Mouse (Mus musculus) liver, embryonic 14.5 days (tissue): Measurements from ENCODE around the gene Pdcl2. TPM values are rescaled to one million over a fixed set of nuclear protein-coding genes. Genes with fewer than 3 reads are reported as not detected.

Experiments used
- ATAC-seq: fragments of 200-750 bp; cut with Nextera tagmentation; 2 replicates; pipeline ENCODE4 v1.8.0; 2017; ENCODE audit warnings: moderate number of reproducible peaks, mild to moderate bottlenecking, moderate library complexity; ENCODE audit not compliant: insufficient read depth
- DNase-seq, 3 experiments: peaks; one replicate each; pipeline ENCODE4 v3.0.0-alpha.2; 2012 to 2013; ENCODE audit warnings: low read depth in 3 of 3, low spot score in 3 of 3
- H3K27ac ChIP-seq: fragments of 300-500 bp; sonication (generic); 2 replicates; pipeline ENCODE4 v1.5.1; 2014; ENCODE audit warnings: moderate library complexity, mild to moderate bottlenecking, control low read depth, inconsistent platforms
- H3K27me3 ChIP-seq: fragments of 300-500 bp; sonication (generic); 2 replicates; pipeline ENCODE4 v1.6.1; 2014; ENCODE audit warnings: mild to moderate bottlenecking, low read length, moderate library complexity; ENCODE audit not compliant: control insufficient read depth, insufficient read depth
- H3K36me3 ChIP-seq: fragments of 300-500 bp; sonication (generic); replicated peaks from 2 replicates; pipeline ENCODE4 v1.6.1; 2014; ENCODE audit warnings: low read depth; ENCODE audit not compliant: control insufficient read depth, insufficient read depth
- H3K4me1 ChIP-seq, 2 experiments: fragments of 200-500 bp in 1 of 2; fragments of 300-500 bp in 1 of 2; sonication (generic) in 1 of 2; replicated peaks; 2 replicates each; pipeline ENCODE4 v1.6.1; 2012 to 2014; ENCODE audit warnings: antibody characterized with exemption in 1 of 2, inconsistent platforms in 1 of 2, low read length in 1 of 2; ENCODE audit not compliant: control insufficient read depth in 2 of 2, insufficient read depth in 2 of 2
- H3K4me2 ChIP-seq: fragments of 300-500 bp; sonication (generic); 2 replicates; pipeline ENCODE4 v1.6.1; 2014; ENCODE audit warnings: low read depth, mild to moderate bottlenecking, control low read depth, moderate library complexity
- H3K4me3 ChIP-seq, 2 experiments: fragments of 200-500 bp in 1 of 2; fragments of 300-500 bp in 1 of 2; sonication (generic) in 1 of 2; 2 replicates each; pipeline ENCODE4 v1.5.1; 2012 to 2014; ENCODE audit warnings: low read depth in 2 of 2, low read length in 2 of 2, mild to moderate bottlenecking in 2 of 2, control low read depth in 1 of 2, inconsistent platforms in 1 of 2, moderate library complexity in 1 of 2; ENCODE audit not compliant: insufficient read depth in 1 of 2
- H3K9ac ChIP-seq: fragments of 300-500 bp; sonication (generic); replicated peaks from 2 replicates; pipeline ENCODE4 v1.6.1; 2014; ENCODE audit warnings: mild to moderate bottlenecking, control low read depth, moderate library complexity
- H3K9me3 ChIP-seq: fragments of 300-500 bp; sonication (generic); 2 replicates; pipeline ENCODE4 v1.6.1; 2016; ENCODE audit warnings: low read length, mixed read lengths; ENCODE audit not compliant: control insufficient read depth
- CTCF ChIP-seq: IDR thresholded peaks from 2 replicates; pipeline ENCODE4 v1.5.1; 2016; ENCODE audit warnings: antibody characterized with exemption, low read depth, control low read depth
- EP300 ChIP-seq: IDR thresholded peaks from 2 replicates; pipeline ENCODE4 v1.6.1; 2016; ENCODE audit warnings: antibody characterized with exemption, low read depth
- WGBS: fragments of 180-500 bp; shearing (Covaris S2); extraction: QIAGEN DNeasy Blood & Tissue Kit; methylation state at CpG from one replicate; pipeline ENCODE4 v1.1.7; 2014; ENCODE audit not compliant: insufficient replicate concordance; 5-methylcytosine and 5-hydroxymethylcytosine counted together
- polyA plus RNA-seq, 2 experiments: library from polyadenylated mRNA; depleted of rRNA in 1 of 2; stranded (reverse) in 1 of 2; unstranded in 1 of 2; fragments of >200 nt; fragmentation: Nextera tagmentation in 1 of 2; extraction: Ambion mirVana in 1 of 2; gene quantifications; 2 replicates each; pipeline versions ENCODE4 v1.2.1 to v1.2.3; 2012 to 2014

The Pdcl2 gene
- polyA plus RNA-seq, 2 experiments = not detected

DNA sequence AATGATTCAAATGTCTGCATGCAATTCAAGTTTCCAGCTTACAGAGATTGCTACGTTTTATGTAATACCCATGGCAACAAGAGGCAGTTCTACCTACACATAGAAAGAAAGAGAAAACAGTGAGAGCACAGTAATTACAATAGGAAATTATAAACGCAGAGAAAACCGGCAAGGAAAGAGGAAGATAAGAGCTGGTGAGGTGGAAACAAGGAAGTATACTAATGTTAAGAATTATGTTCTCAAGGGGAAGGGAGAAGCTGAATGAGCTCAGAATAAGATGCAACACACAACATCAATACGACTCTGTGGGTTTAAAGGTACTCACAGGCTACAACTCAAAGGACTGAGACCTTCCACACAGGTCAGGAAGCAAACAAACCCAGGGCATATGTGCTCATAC, 56.0 kb downstream of the Pdcl2 start:
- H3K27ac ChIP-seq = no peak overlapping the region
- no peak overlapping the region for H3K9ac ChIP-seq
- H3K36me3 ChIP-seq = no peaks in the 10 kb centered on the region
- H3K4me1 ChIP-seq = no peaks in the 10 kb centered on the region
- H3K27me3 ChIP-seq = no peaks in the 10 kb centered on the region
- ATAC-seq (no peak), DNase-seq (no peak)
- no peaks in the 10 kb centered on the region for H3K9me3 ChIP-seq
- WGBS = 34% methylated on average over 4 of the region's 4 CpGs
- no peak overlapping the region for H3K4me3 ChIP-seq
- TF ChIP-seq CTCF = no peak
- TF ChIP-seq EP300 = no peak
- H3K4me2 ChIP-seq = no peak overlapping the region

Other genes with a start within 250 kb of the Pdcl2 start
- gene Srd5a3, start 190.9 kb downstream of the Pdcl2 start, polyA plus RNA-seq (2012; rRNA removed) = 8.8 and 9.0 TPM in 2 replicates
- 12.1 and 14.3 TPM in 2 replicates for gene Srd5a3, start 190.9 kb downstream of the Pdcl2 start, polyA plus RNA-seq (2014; fragmentation: Nextera tagmentation; extraction: Ambion mirVana)
- gene Tmem165, start 147.3 kb downstream of the Pdcl2 start, polyA plus RNA-seq (2012; rRNA removed) = 17.6 and 23.8 TPM in 2 replicates
- 33.2 and 34.5 TPM in 2 replicates for gene Tmem165, start 147.3 kb downstream of the Pdcl2 start, polyA plus RNA-seq (2014; fragmentation: Nextera tagmentation; extraction: Ambion mirVana)
- gene Clock, start 26.4 kb downstream of the Pdcl2 start, polyA plus RNA-seq (2012; rRNA removed) = 1.2 and 1.6 TPM in 2 replicates
- gene Clock, start 26.4 kb downstream of the Pdcl2 start, polyA plus RNA-seq (2014; fragmentation: Nextera tagmentation; extraction: Ambion mirVana) = 1.7 TPM in 2 replicates
- gene Nmu, start 32.6 kb upstream of the Pdcl2 start, polyA plus RNA-seq (2012; rRNA removed) = not detected in 2 replicates
- gene Nmu, start 32.6 kb upstream of the Pdcl2 start, polyA plus RNA-seq (2014; fragmentation: Nextera tagmentation; extraction: Ambion mirVana) = not detected in 2 replicates
- gene Gm7271, start 152.9 kb upstream of the Pdcl2 start, polyA plus RNA-seq (2012; rRNA removed) = not detected in 2 replicates
- gene Gm7271, start 152.9 kb upstream of the Pdcl2 start, polyA plus RNA-seq (2014; fragmentation: Nextera tagmentation; extraction: Ambion mirVana) = not detected in 2 replicates
- gene Exoc1, start 198.2 kb upstream of the Pdcl2 start, polyA plus RNA-seq (2012; rRNA removed) = 8.7 and 15.7 TPM in 2 replicates
- gene Exoc1, start 198.2 kb upstream of the Pdcl2 start, polyA plus RNA-seq (2014; fragmentation: Nextera tagmentation; extraction: Ambion mirVana) = 8.1 and 10.0 TPM in 2 replicates